Mouse (Mus musculus): ENCODE data around the gene Abhd17a. TPM values are rescaled to one million over a fixed set of nuclear protein-coding genes. Genes with fewer than 3 reads are reported as not detected.

The Abhd17a gene
- polyA plus RNA-seq (2014; fragmentation: Nextera tagmentation; extraction: Ambion mirVana): 114 and 121 TPM in 2 replicates

- no peaks in the 10 kb centered on the region for H3K9me3 ChIP-seq (ENCODE audit: control insufficient read depth, low read length)
- H3K36me3 ChIP-seq (ENCODE audit: control insufficient read depth, insufficient read depth, low read length): peaks cover 7% of the 10 kb centered on the region
- DNase-seq (ENCODE audit: low spot score) (peak; percentile 97), ATAC-seq (ENCODE audit: insufficient number of reproducible peaks, low FRiP score, low TSS enrichment, low read depth) (peak; percentile 93)
- no peaks in the 10 kb centered on the region for H3K27me3 ChIP-seq (ENCODE audit: control insufficient read depth, insufficient read depth, low read length)
- 0 out of 2 replicates have a peak within 1 kb of the TSS, but pooled peaks have one; percentile 52 for H3K27ac ChIP-seq (replicated peaks; ENCODE audit: low read depth, low read length)
- under 1% methylated on average over 68 of the region's 73 CpGs for WGBS
- H3K4me1 ChIP-seq (ENCODE audit: control insufficient read depth, insufficient read depth, low read length): peaks cover 10% of the 10 kb centered on the region
- peak within 1 kb of the TSS; percentile 78 for H3K4me2 ChIP-seq (ENCODE audit: low read depth, severe bottlenecking)
- peak within 1 kb of the TSS; percentile 82 for H3K9ac ChIP-seq (ENCODE audit: low read length)
- peak within 1 kb of the TSS; percentile 82 for H3K4me3 ChIP-seq (ENCODE audit: low read depth, low read length)
Measured at GRCm38 (mm10) chr10:80589879-80590854, at the start of gene Abhd17a. Gene Abhd17a, minus strand, starts transcription at chr10:80590341.

GRCm38 (mm10) chr10:80635345-80635744 is 45.2 kb upstream of the Abhd17a start:
- ATAC-seq (ENCODE audit: insufficient number of reproducible peaks, low FRiP score, low TSS enrichment, low read depth): no peak
- WGBS: 85% methylated on average over 6 of the region's 6 CpGs
- H3K9me3 ChIP-seq (ENCODE audit: control insufficient read depth, low read length): no peaks in the 10 kb centered on the region

GRCm38 (mm10) chr10:80628925-80629324 is 38.8 kb upstream of the Abhd17a start:
- no peak for DNase-seq (ENCODE audit: low spot score)
- peaks cover 5% of the 10 kb centered on the region; the same call in 1 of the 2 replicates for H3K36me3 ChIP-seq (ENCODE audit: control insufficient read depth, insufficient read depth, low read length)
- no peak overlapping the region for H3K27ac ChIP-seq (replicated peaks; ENCODE audit: low read depth, low read length)
- peaks cover 15% of the 10 kb centered on the region for H3K4me1 ChIP-seq (ENCODE audit: control insufficient read depth, insufficient read depth, low read length)
- no peaks in the 10 kb centered on the region for H3K27me3 ChIP-seq (ENCODE audit: control insufficient read depth, insufficient read depth, low read length)
- 88% methylated on average over 9 of the region's 9 CpGs for WGBS
- no peaks in the 10 kb centered on the region for H3K9me3 ChIP-seq (ENCODE audit: control insufficient read depth, low read length)
- ATAC-seq (ENCODE audit: insufficient number of reproducible peaks, low FRiP score, low TSS enrichment, low read depth): no peak
- no peak overlapping the region for H3K9ac ChIP-seq (ENCODE audit: low read length)
- H3K4me2 ChIP-seq (ENCODE audit: low read depth, severe bottlenecking): no peak overlapping the region
- no peak overlapping the region for H3K4me3 ChIP-seq (ENCODE audit: low read depth, low read length)

More at GRCm38 (mm10) chr10:80635345-80635744, 45.2 kb upstream of the Abhd17a start:
- Histone ChIP-seq H3K4me3 (ENCODE audit: low read depth, low read length) (no peak overlapping the region), H3K27me3 (ENCODE audit: control insufficient read depth, insufficient read depth, low read length) (no peaks in the 10 kb centered on the region), H3K27ac (replicated peaks; ENCODE audit: low read depth, low read length) (no peak overlapping the region), H3K9ac (ENCODE audit: low read length) (no peak overlapping the region), H3K36me3 (ENCODE audit: control insufficient read depth, insufficient read depth, low read length) (peaks cover 46% of the 10 kb centered on the region), H3K4me1 (ENCODE audit: control insufficient read depth, insufficient read depth, low read length) (no peaks in the 10 kb centered on the region), H3K4me2 (ENCODE audit: low read depth, severe bottlenecking) (no peak overlapping the region)
- no peak for DNase-seq (ENCODE audit: low spot score)

GRCm38 (mm10) chr10:80627685-80628084 is 37.5 kb upstream of the Abhd17a start:
- H3K9me3 ChIP-seq (ENCODE audit: control insufficient read depth, low read length): no peaks in the 10 kb centered on the region
- no peaks in the 10 kb centered on the region for H3K27me3 ChIP-seq (ENCODE audit: control insufficient read depth, insufficient read depth, low read length)
- no peak overlapping the region for H3K9ac ChIP-seq (ENCODE audit: low read length)
- DNase-seq (ENCODE audit: low spot score) (no peak), ATAC-seq (ENCODE audit: insufficient number of reproducible peaks, low FRiP score, low TSS enrichment, low read depth) (no peak; the same call in 1 of the 2 replicates)
- WGBS: 55% methylated on average over 2 of the region's 2 CpGs
- H3K36me3 ChIP-seq (ENCODE audit: control insufficient read depth, insufficient read depth, low read length): peaks cover 5% of the 10 kb centered on the region; the same call in 1 of the 2 replicates
- H3K27ac ChIP-seq (replicated peaks; ENCODE audit: low read depth, low read length): no peak overlapping the region
- H3K4me2 ChIP-seq (ENCODE audit: low read depth, severe bottlenecking): no peak overlapping the region
- H3K4me3 ChIP-seq (ENCODE audit: low read depth, low read length): no peak overlapping the region
- peaks cover 18% of the 10 kb centered on the region for H3K4me1 ChIP-seq (ENCODE audit: control insufficient read depth, insufficient read depth, low read length)

- 0 out of 2 replicates have a peak, but pooled peaks cover 2% of the 10 kb centered on the region for H3K36me3 ChIP-seq (ENCODE audit: control insufficient read depth, insufficient read depth, low read length)
- ATAC-seq (ENCODE audit: insufficient number of reproducible peaks, low FRiP score, low TSS enrichment, low read depth): no peak
- DNase-seq (ENCODE audit: low spot score): no peak
- no peak overlapping the region for H3K9ac ChIP-seq (ENCODE audit: low read length)
- H3K27ac ChIP-seq (replicated peaks; ENCODE audit: low read depth, low read length): no peak overlapping the region
- H3K4me1 ChIP-seq (ENCODE audit: control insufficient read depth, insufficient read depth, low read length): peaks cover 23% of the 10 kb centered on the region
- WGBS: 95% methylated on average over 4 of the region's 4 CpGs
- no peak overlapping the region for H3K4me3 ChIP-seq (ENCODE audit: low read depth, low read length)
- no peaks in the 10 kb centered on the region for H3K27me3 ChIP-seq (ENCODE audit: control insufficient read depth, insufficient read depth, low read length)
- no peak overlapping the region for H3K4me2 ChIP-seq (ENCODE audit: low read depth, severe bottlenecking)
- no peaks in the 10 kb centered on the region for H3K9me3 ChIP-seq (ENCODE audit: control insufficient read depth, low read length)
Measured at GRCm38 (mm10) chr10:80625764-80626163, 35.6 kb upstream of the Abhd17a start.

- H3K9me3 ChIP-seq (ENCODE audit: control insufficient read depth, low read length): no peaks in the 10 kb centered on the region
- peak overlapping the region; percentile 87 for H3K4me3 ChIP-seq (ENCODE audit: low read depth, low read length)
- DNase-seq (ENCODE audit: low spot score): peak; percentile 78
- H3K4me2 ChIP-seq (ENCODE audit: low read depth, severe bottlenecking): peak overlapping the region; percentile 64
- 0 out of 2 replicates have a peak, but pooled peaks cover under 1% of the 10 kb centered on the region for H3K36me3 ChIP-seq (ENCODE audit: control insufficient read depth, insufficient read depth, low read length)
- H3K4me1 ChIP-seq (ENCODE audit: control insufficient read depth, insufficient read depth, low read length): peaks cover 24% of the 10 kb centered on the region
- no peaks in the 10 kb centered on the region for H3K27me3 ChIP-seq (ENCODE audit: control insufficient read depth, insufficient read depth, low read length)
- H3K9ac ChIP-seq (ENCODE audit: low read length): peak overlapping the region; percentile 80
- whole genome bisulfite sequencing: 12% methylated on average over 15 of the region's 15 CpGs
- H3K27ac ChIP-seq (replicated peaks; ENCODE audit: low read depth, low read length): peak overlapping the region; percentile 87
- no peak for ATAC-seq (ENCODE audit: insufficient number of reproducible peaks, low FRiP score, low TSS enrichment, low read depth)
Measured at GRCm38 (mm10) chr10:80623457-80624191, 33.5 kb upstream of the Abhd17a start.

- H3K9ac ChIP-seq (ENCODE audit: low read length): peak within 1 kb of the TSS; percentile 80
- peak within 1 kb of the TSS; percentile 87 for H3K27ac ChIP-seq (replicated peaks; ENCODE audit: low read depth, low read length)
- peak; percentile 63 for DNase-seq (ENCODE audit: low spot score)
- 0 out of 2 replicates have a peak, but pooled peaks have one; percentile 10 for ATAC-seq (ENCODE audit: insufficient number of reproducible peaks, low FRiP score, low TSS enrichment, low read depth)
- H3K4me1 ChIP-seq (ENCODE audit: control insufficient read depth, insufficient read depth, low read length): peaks cover 24% of the 10 kb centered on the region
- under 1% methylated on average over 85 of the region's 85 CpGs for WGBS
- H3K4me3 ChIP-seq (ENCODE audit: low read depth, low read length): peak within 1 kb of the TSS; percentile 87
- H3K9me3 ChIP-seq (ENCODE audit: control insufficient read depth, low read length): no peaks in the 10 kb centered on the region
- no peaks in the 10 kb centered on the region for H3K36me3 ChIP-seq (ENCODE audit: control insufficient read depth, insufficient read depth, low read length)
- H3K4me2 ChIP-seq (ENCODE audit: low read depth, severe bottlenecking): peak within 1 kb of the TSS; percentile 69
- no peaks in the 10 kb centered on the region for H3K27me3 ChIP-seq (ENCODE audit: control insufficient read depth, insufficient read depth, low read length)
Measured at GRCm38 (mm10) chr10:80622661-80623456, 32.7 kb upstream of the Abhd17a start, which contains the start of gene Csnk1g2. Gene Csnk1g2, plus strand, starts transcription at chr10:80622838.
